Mouse (Mus musculus) bone marrow macrophage, adult 2 months (primary cell): ENCODE measurements around the gene Sel1l3.

Source experiments
- CTCF ChIP-seq: IDR thresholded peaks from 2 replicates; pipeline ENCODE4 v1.5.1; 2012; ENCODE audit warnings: low read depth, mild to moderate bottlenecking, low read length, moderate library complexity
- POLR2A ChIP-seq: IDR thresholded peaks from 2 replicates; pipeline ENCODE4 v1.6.1; 2012; ENCODE audit warnings: mild to moderate bottlenecking, low read depth, low read length, borderline replicate concordance

- TF ChIP-seq POLR2A: no peak
- no peak for TF ChIP-seq CTCF
Measured at GRCm38 (mm10) chr5:53101848-53102473, 111.8 kb downstream of the Sel1l3 start.
